Mouse (Mus musculus) ovary, adult 18-20 months (tissue): ENCODE results near the gene Nat14.
"Not testable (repeated sequence)": the region's sequence is repeated elsewhere in the genome, so short reads cannot be mapped to it uniquely, and the experiment has no call there.

ENCODE experiments used
- DNase-seq: peaks from one replicate; pipeline ENCODE4 v3.0.0; 2022; ENCODE audit warnings: low spot score, mixed read lengths

Nat14 gene

GRCm38 (mm10) chr7:4921824-4922482 lies at the start of gene Nat14:
TSS of gene Nat14 (plus strand) at chr7:4922028.
- no peak for DNase-seq

- DNase-seq, result peak; percentile 90
Observed at GRCm38 (mm10) chr7:4876753-4877221, 45.0 kb upstream of the Nat14 start, which contains the start of gene Isoc2a. TSS of gene Isoc2a (plus strand) at chr7:4877153.

GRCm38 (mm10) chr7:4877226-4877625 lies 44.6 kb upstream of the Nat14 start:
- no peak for DNase-seq

GRCm38 (mm10) chr7:4878186-4878585 lies 43.6 kb upstream of the Nat14 start:
- DNase-seq, result no peak

GRCm38 (mm10) chr7:4879036-4879435 lies 42.8 kb upstream of the Nat14 start:
- DNase-seq, result not testable (repeated sequence)

- no peak for DNase-seq
Observed at GRCm38 (mm10) chr7:4886680-4887079, 35.1 kb upstream of the Nat14 start.

- DNase-seq, result no peak
Observed at GRCm38 (mm10) chr7:4895186-4895585, 26.6 kb upstream of the Nat14 start.

- DNase-seq, result no peak
Observed at GRCm38 (mm10) chr7:4898851-4899648, 22.8 kb upstream of the Nat14 start.

- no peak for DNase-seq
Observed at GRCm38 (mm10) chr7:4899649-4900522, 21.9 kb upstream of the Nat14 start.

- no peak for DNase-seq
Observed at GRCm38 (mm10) chr7:4900523-4900851, 21.3 kb upstream of the Nat14 start.

GRCm38 (mm10) chr7:4901171-4901570 lies 20.7 kb upstream of the Nat14 start:
- no peak for DNase-seq

GRCm38 (mm10) chr7:4902404-4902803 lies 19.4 kb upstream of the Nat14 start:
- no peak for DNase-seq

- no peak for DNase-seq
Observed at GRCm38 (mm10) chr7:4906466-4906950, 15.3 kb upstream of the Nat14 start, which contains the start of gene Gm36210. TSS of gene Gm36210 (minus strand) at chr7:4906516.

GRCm38 (mm10) chr7:4911561-4911960 lies 10.3 kb upstream of the Nat14 start:
- DNase-seq, result no peak

GRCm38 (mm10) chr7:4912248-4912647 lies 9.6 kb upstream of the Nat14 start:
- no peak for DNase-seq

- peak; percentile 83 for DNase-seq
Observed at GRCm38 (mm10) chr7:4915007-4915665, 6.7 kb upstream of the Nat14 start, which contains the start of gene Zfp628. TSS of gene Zfp628 (plus strand) at chr7:4915217.

- no peak for DNase-seq
Observed at GRCm38 (mm10) chr7:4915669-4916416, 6.0 kb upstream of the Nat14 start.

GRCm38 (mm10) chr7:4917494-4917893 lies 4.3 kb upstream of the Nat14 start:
- no peak for DNase-seq

GRCm38 (mm10) chr7:4918681-4919080 lies 3.1 kb upstream of the Nat14 start:
- DNase-seq, result no peak

GRCm38 (mm10) chr7:4919096-4919495 lies 2.7 kb upstream of the Nat14 start:
- no peak for DNase-seq

GRCm38 (mm10) chr7:4919971-4920370 lies 1.9 kb upstream of the Nat14 start:
- no peak for DNase-seq
